Mouse (Mus musculus): Measurements from ENCODE around the gene Ppfia1.

Ppfia1 gene

DNA sequence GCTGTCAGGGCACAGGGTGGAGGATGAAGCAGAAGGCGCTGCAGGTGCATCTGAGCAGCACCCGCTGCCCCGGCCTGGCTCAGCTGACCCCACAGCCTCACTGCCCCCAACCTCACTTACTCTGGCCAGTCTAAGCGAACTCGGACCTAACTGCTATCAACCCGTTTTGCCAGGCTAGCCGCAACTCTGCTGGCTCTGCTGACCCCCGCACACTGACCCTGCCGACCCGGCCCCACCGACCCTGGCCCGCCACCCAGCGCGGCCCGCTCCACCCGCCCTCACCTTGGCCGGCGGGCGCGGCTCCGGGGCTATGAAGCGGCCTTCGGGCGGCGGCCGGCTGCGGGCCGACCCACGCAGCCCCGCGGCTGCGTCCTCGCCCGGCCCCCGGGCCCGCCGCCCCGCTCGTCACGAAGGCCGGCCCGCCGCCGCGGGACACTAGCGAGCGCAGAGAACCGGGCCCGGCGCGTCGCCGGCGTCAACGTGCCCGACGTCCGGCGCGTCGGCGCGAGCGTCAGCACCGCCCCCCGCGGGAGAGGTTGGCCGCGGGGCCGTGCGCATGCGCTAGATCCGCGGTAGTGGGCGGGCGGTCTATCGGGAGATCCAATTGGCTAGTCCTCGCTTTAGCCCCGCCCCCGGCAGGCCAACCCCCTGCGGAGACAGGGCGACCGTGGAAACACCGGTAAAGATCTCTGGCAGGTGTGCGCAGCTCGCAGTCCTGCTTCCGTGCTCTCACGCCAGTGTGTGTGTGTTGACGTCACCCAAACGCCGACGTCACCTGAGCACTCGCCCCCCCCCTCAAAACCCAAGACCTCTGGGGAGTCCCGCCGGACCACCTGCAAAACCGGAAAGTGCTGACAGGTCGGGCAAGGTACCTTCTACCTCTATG, at the start of gene Ppfia1:
TSS of gene Ppfia1 (minus strand) at position 493 of the 886 bp plus-strand sequence.
- DNase-seq (ENCODE audit: low spot score in 2 of 2), result peak; percentile 97 to 100

DNA sequence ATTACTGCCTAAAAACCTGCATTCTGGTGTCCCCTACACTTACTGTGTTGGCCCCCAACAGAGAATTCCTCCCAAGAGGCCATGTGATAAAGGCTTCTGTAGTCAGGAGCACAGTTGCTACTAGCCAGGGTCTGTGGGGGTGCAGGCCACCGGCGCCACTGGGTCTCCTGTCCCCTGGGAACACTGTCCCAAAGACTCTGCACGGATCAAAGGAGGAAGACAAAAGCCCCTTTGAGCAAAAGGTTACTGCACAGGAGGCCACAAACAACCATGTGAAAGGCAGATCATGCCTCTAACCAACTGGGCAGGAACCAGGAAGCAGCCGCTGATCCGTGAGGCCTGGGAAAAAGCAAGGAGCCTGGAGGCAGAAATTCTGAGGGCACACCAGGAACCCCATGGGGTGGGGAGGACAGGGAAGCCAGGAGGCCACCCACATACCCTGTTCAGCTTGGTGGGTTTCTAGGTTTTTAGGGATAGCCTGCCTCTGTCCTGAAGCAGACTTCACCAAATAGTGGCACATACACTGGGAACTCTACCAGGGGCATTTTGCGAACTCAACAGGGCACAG, 46.9 kb upstream of the Ppfia1 start:
- DNase-seq (ENCODE audit: low spot score in 2 of 2), result no peak

DNA sequence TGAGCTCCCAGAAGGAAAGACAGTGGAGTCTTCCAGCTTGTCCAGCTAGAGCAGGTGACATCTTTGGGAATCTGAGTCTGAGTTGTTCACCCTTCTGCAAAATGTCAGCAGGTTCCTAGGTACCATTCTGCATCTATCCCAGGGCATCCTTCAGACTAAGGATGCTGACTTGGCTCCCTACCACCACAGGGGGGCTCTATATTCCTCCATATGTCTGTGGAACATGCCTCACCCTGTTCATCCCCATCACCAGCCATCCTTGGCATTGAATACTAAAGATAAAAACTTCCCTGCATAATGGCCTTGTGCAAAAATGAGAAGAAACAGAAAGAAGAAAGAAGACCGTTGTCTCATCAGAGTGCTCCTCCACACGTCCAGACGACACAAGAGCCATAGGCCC, 36.0 kb upstream of the Ppfia1 start:
- DNase-seq (ENCODE audit: low spot score in 2 of 2), result no peak

DNA sequence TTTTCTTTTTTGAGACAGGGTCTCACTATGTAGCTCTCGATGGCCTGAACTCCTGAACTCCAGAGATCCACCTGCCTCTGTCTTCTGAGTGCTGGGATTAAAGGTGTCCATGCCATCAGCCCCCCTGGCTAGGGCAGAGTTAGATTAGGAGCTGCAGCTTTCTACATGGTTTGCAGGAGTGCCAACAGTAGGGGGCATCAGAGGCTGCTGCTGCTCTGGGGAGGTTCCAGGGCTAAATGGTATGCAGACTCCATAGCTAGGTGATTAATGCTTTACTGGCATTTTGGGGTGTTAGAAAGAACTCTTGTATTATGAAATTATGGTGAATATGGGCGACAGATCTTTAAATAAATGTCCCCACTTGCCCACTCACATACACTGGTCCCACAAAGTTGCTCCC, 33.8 kb upstream of the Ppfia1 start:
- peak in 1 of 2 experiments; percentile 22 for DNase-seq (ENCODE audit: low spot score in 2 of 2)

DNA sequence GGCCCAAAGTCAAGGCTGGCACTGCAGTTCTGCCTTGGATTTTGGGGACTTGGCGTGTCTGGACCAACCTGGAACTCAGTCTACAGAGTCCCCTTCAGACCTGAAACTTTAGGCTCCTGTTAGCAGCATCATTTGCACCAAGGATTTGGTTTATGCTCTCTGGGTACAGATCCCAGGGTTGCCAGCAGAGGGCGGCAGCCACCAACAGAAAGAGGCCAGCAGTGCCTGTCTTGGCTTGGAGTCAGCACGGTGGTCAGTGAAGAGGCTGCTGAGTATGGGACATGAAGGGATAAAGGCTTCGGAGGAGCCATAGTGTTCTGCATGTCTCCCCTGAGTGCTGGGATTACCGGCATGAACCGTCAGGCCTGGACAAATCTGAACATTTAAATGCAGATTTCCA, 32.1 kb upstream of the Ppfia1 start:
- peak; percentile 25 to 55 for DNase-seq (ENCODE audit: low spot score in 2 of 2)

DNA sequence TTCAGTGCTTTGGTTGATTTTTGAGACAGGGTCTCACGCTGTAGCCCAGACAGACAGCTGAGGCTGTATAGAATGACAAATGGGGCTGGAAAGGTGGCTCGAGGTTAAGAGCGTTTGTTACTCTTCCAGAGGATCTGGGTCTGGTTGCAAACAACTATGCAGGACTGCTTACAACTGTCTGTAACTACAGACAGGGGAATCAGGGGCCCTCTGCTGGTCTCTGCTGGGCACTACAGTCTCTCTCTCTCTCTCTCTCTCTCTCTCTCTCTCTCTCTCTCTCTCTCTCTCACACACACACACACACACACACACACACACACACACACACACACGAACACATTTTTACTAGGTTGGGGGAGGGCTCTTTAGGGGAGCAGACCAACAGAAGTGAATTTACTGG, 30.1 kb upstream of the Ppfia1 start:
- DNase-seq (ENCODE audit: low spot score in 2 of 2), result peak; percentile 32 to 64

DNA sequence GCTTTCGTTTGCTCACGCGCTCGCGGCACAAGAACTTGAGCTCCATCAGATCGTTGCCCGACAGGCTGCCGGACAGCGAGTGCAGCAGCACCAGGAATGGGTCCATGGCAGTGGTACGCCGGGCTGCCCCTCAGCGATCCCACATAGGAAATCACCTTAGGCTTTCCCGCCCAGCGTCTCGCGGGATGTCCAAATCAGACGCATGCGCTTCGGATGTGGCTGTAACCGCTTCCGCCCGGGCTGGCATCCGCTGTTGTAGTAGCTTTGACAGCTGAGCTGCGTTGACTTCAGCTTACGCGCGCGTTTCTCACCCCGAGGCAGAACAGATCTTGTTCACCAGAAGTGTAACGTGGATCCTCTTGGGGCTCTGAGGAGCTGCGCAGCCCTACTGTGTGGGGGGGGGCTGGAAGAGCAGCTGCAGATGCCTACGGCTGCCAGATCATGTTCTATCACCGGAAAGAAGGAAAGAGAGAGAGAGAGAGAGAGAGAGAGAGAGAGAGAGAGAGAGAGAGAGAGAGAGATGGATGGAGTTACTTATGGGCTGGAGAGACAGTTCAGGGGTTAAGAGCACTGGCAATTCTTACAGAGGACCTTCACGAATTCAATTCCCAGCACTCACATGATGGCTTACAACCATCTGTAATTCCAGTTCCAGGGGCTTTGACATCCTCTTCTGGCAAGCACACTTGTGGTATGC, 28.9 kb upstream of the Ppfia1 start, which contains the start of gene Fadd:
TSS of gene Fadd (minus strand) at position 180 of the 697 bp plus-strand sequence.
- peak; percentile 91 to 94 for DNase-seq (ENCODE audit: low spot score in 2 of 2)

DNA sequence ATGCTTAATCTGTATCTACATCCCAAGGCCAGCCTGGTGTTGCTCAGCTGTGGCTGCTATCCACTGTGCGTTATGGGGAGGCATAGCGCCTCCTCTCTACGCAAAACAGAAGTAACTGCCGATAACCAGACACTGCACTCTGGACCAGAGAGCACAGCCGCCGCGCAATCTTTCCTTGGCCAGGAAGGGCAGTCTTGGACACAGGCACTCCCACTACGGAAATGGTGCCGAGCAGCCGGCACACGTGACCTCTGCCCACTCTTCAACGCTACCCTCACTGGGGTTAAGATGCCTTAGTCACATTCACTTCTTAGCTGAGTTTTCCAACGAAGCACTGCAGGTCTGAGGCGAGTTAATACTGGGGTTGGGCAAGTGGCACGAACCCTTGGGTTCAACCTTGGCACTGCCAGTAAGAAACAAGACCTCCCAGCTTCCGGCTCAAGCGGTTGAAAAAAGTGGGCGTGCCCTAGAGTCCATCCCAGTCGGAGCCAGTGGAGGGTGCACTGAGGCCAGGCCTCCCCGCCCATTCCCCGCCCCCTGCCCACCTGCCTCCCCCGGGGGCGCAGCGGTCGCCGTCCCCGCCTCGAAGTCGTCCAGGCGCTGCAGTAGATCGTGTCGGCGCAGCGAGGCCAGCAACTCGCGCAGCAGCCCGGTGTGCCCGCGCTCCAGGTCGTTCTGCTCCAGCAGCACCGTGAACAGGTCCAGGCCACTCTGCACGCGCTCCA, 28.2 kb upstream of the Ppfia1 start:
- DNase-seq (ENCODE audit: low spot score in 2 of 2), result peak; percentile 73 to 82

DNA sequence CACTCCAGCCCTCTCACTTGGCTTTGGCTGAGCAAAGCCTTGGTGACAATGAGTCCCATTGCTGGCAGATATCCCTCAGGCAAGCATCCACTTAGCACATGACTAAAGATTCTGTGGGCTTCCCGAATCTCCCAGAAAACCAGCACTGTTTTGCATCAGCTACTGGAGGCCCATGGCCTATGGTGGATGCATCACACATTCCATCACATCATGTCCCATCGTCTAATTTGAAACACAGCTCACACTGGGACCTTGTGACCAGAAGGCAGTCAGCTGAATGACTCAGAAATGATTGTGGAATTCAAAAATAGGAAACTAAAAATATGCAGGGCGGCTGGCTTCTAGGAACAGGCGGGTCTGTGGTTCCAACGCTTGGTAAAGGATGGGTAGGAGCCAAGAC, 24.3 kb upstream of the Ppfia1 start:
- DNase-seq (ENCODE audit: low spot score in 2 of 2), result no peak

DNA sequence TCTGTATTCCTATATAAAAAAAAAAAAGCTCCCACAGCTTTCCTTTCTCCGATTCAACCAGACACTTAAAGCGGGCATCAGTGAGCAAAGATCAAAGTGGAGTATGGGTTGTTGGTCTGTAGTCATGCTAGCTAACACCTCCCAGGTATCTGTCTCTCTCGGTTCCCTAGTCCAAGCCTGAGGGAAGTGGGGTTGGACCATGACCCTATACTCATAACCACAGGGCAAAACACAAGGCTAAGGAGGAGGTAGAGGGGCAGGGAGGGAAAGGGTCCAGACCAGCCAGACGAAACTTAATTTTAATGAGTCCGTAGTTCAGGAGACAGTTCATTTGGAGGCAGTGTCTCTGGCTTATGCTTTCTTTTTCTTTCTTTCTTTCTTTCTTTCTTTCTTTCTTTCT, 18.7 kb upstream of the Ppfia1 start:
- no peak for DNase-seq (ENCODE audit: low spot score in 2 of 2)

DNA sequence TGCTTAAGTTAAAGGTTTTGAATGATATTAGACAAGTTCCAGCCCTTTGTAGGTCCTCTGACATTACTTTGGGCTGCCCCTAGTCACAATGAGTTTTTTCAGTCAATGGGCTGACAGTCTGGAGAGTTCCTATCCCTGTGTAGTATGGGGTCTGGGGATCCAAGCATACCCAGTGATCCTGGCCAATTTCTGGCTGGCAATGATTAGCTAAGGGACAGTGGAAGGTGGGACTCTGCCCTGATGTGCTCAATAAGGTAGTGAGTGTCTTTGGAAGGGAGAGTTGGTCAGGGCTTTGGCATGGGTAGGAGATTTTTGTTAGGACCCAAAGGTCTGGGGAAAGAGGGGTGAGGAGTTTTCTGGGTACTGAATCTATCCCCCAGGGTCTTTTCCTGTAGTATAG, 18.1 kb upstream of the Ppfia1 start:
- no peak for DNase-seq (ENCODE audit: low spot score in 2 of 2)

DNA sequence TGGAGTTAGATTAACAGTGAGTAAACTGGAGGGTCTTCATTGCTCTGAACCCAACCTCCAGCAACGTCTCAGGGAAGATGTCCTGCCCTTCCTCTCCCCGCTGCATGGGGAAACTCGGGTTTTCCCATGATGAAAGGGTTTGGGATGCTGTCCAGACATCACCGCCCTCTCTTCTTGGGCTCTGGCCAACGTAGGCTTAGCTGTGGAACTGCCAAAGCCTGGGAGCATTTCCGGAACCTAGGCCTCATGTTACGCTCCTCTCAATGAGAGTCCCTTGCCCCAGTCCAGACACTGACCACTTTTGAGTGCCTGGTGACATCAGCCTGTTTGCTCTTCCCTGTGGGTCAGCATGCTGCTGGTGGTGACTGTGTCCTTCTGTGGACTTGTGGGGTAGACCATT, 15.9 kb upstream of the Ppfia1 start:
- DNase-seq (ENCODE audit: low spot score in 2 of 2), result no peak

DNA sequence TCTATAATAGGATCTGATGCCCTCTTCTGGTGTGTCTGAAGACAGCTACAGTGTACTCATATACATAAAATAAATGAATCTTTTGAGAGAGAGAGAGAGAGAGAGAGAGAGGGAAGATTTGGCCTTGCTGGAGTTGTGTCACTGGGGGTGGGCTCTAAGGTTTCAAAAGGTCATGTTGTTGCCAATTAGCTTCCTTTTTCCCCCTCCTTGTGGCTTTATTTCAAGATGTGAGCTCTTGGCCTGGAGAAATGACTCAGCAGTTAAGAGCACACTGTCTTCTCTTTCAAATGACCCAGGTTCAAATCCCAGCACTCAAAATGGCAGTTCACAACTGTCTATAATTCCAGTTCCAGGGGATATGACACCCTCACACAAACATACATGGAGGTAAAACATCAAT, 14.6 kb upstream of the Ppfia1 start:
- no peak for DNase-seq (ENCODE audit: low spot score in 2 of 2)

DNA sequence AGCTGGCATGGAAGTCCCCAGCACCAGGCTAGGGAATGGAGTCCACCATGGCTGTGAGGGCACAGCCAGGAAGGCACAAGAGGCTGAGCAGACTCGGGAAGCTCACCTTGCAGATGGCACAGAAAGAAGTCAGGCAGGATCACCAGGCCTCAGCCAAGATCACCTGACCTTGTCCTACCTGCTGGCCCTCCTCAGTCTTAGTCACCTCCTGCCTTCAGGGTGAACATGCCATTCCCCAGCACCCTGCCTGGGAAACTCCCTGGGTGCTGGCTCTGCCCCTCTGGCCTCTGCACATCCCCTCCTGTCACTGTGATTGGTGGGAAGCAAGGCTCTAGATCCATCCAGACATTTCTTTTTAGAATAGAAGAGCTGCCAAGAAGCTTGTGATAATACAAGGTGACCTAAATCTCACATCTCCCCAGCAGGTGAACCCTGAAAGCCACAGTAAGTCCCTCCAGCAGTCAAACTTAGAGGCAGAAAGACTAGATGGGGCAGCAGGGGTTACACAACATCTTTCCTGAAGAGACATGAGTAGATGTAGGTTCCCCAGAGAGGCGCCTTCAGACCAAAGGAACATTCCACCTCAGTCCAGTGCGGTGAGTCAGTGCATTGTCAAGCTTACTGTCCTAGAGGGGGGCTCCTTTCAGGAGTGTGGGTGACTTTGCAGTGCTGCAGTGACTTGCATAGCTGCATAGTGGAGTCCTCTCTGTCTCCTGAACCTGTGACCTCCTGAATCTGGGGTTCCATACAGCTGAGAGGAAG, 13.6 kb upstream of the Ppfia1 start:
- DNase-seq (ENCODE audit: low spot score in 2 of 2), result no peak

DNA sequence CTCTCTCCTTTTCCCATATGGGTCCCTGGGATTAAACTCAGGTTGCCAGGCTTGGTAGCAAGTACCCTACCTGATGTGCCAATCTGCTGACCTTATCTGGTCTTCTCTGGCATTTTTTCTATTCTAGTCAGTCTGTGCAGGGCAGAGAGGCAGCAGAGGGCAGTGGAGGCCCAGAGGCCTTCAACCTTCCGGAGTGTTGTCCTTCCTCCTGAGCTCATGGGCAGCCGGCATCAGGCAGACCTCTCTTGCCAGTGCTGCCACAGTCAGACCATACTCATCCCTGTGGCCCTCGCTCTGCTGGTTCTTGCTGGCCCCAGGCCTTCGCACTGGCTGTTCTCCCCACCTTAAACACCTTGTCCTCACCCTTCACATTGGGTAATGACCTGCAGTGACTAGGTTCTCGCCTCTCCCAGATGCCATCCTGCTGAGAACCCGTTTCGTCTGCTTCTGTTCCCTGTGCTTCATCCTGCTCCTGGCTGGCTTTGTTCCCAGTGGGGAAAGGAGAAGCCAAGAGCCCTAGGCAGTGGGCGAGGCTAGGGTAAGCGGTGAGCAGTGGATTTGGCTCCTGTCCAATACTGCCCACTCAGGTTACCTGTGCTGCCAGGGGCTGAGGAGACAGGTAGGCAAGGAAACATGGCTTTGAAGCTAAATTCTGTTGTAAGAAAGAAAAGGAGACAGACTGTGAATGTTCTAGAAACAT, 10.1 kb upstream of the Ppfia1 start:
- DNase-seq (ENCODE audit: low spot score in 2 of 2), result no peak

DNA sequence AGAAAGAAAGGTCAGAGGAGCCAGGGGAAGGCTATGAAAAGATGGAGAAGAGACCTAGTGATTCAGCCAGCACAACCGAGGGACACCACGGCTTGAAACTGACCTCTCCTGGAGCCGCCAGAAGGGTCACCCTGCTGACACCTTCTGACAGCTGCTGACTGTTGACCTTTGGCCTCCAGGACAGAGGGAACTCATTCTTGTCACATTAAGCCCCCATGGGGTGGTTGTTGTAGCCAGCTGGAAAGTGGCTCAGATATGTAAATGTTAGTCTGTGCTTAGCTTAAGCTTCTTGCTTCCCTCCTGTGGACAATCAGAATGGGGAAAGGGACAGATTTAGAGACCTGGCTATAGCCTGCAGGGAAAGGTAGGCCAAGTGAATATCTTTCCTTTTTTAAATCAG, 8.5 kb upstream of the Ppfia1 start:
- DNase-seq (ENCODE audit: low spot score in 2 of 2), result no peak

DNA sequence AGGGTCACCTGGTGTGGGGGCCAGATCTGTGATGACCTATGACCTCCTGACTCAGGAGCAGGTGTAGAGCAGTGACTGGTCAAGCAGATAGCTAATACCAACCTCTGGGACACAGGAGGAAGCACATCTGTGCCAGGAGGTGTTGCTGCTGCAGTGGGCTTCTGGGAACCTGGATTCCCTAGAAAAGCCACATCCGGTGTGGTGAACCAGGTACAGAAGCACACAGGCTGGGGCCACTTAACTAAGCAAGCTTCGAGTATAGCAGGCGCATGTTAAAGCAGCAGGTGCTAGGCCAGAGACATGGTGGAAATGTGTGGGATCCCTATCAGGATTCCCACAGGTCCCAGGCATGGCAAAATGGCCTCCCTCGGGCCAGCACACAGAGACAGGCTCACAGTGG, 7.1 kb upstream of the Ppfia1 start:
- DNase-seq (ENCODE audit: low spot score in 2 of 2), result peak; percentile 38 to 40

DNA sequence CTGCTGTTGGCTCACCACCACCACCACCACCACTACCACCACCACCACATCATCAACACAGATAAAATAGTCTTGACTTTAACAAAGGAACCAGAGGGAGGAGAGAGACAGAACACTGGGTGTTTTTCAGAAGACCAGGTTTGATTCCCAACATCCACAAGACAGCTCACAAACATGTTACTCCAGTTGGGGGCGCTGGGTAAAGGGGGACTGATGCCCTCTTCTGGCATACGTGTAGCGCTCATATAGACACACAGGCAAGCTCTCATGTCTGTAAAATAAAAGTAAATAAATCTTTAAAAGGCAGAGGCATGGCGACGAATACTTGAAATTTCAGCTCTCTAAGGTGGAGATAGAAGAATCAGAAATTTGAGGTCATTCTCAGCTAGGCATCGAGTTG, 5.0 kb upstream of the Ppfia1 start:
- no peak for DNase-seq (ENCODE audit: low spot score in 2 of 2)

DNA sequence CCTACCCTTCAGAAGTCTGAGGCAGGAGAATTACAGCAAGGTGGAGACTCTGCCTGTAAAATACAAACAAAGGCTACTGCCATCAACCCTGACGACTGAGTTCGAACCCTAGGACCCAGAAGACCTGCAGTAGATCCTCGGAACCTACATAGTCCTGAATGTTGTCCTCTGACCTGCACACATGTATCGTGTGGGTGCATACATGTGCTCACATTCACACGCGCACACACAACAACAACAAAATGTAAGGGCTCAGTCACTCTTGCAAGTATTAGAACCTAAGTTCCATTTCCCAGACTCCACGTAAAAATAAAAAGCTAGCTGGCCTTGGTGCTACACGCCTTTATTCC, 569 bp upstream of the Ppfia1 start:
- no peak for DNase-seq (ENCODE audit: low spot score in 2 of 2)

DNA sequence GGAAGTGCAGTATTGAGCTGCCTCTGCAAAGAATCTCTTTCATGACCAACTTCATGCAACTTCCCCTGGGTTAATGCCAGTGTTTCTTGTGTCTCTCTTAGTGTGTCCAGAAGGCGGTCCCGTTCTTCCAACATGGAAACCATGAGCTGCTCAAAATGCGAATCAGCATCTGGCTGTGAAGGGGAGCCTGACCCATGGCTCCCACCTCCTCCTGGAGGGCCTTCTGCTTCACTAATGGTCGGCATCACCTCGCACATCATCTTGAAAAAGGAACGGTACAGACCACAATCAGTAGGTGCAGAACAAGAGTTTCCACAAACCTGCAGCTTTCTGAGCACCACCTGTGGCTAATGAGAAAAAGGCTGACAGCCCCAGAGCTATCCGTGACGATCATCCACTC, 1.3 kb downstream of the Ppfia1 start:
- no peak for DNase-seq (ENCODE audit: low spot score in 2 of 2)

DNA sequence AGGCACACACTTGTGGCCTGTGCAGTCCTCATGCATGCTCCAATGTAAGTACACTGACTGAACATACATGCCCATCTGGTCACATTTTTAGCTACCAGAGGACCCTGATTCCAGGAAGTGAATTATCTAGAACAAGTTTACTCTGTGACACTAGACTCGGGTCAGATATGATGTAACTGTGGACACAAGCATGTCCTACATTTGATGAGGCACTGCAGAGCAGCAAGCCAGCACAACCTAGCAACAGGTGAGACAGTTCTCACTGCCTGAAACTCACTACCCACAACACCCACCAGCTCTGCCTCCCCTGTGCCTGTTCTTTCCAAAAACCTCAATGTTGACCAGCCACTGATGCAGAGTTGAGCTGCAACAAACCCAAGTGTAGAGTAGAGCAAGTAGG, 2.7 kb downstream of the Ppfia1 start:
- DNase-seq (ENCODE audit: low spot score in 2 of 2), result no peak

Measured in thymus, postnatal 10 days (tissue).